Mouse (Mus musculus) cerebellum, postnatal 4 days (tissue): ENCODE data around the gene Arih2.
"Not testable (repeated sequence)": the region's sequence is repeated elsewhere in the genome, so short reads cannot be mapped to it uniquely, and the experiment has no call there.

ENCODE experiments used
- DNase-seq, 2 experiments: peaks; one replicate each; pipeline ENCODE4 v3.0.0; 2022; ENCODE audit warnings: low spot score in 2 of 2, mixed read lengths in 1 of 2

Gene Arih2

DNA sequence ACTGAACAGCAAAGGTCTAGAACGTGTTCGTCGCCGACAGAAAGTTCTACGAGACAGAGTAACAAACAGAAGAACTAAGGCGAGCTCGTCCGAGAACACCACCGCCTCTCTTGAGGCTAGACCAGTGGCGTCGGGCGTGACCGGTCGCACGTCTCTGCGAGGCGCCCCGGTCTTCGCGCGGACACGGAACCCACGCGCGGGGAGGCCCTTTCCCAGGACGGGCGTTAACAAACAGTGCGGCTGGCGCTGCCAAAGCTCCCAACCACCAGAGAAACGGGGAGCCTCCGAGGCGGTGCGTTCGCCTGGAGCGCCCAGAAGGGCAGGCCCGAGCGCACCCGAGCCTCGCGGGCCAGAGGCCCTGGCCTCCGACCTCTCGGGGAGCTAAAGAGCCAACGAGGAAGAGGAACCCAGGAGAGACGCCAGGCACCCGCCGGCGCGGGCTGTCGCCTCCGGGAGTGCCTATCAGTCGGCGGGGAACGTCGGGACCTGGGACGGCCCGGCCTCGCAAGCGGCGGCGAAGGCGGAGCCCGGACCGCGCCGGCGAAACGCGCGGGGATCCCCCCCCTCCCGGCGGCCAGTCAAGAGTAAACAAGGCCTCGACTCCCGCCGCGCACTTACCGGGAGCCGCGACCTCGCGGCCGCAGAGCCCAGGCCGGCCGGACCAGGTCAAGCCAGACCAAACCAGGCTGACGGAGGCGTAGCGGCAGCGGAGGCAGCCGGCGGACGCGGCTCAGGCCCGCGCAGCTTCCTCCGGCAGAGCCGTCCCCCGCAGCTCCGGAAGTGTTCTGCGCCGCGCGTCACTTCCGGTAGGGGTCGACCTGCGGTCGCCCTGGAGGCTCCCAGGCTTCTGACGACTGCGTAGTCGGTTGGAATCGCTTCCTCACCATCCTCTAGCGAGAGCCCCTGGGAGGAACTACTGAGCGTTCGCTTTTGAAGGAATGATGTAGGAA is at the start of gene Arih2:
Arih2 (minus strand) TSS at position 776 of the 950 bp plus-strand sequence.
- DNase-seq, result peak; percentile 74 to 88

DNA sequence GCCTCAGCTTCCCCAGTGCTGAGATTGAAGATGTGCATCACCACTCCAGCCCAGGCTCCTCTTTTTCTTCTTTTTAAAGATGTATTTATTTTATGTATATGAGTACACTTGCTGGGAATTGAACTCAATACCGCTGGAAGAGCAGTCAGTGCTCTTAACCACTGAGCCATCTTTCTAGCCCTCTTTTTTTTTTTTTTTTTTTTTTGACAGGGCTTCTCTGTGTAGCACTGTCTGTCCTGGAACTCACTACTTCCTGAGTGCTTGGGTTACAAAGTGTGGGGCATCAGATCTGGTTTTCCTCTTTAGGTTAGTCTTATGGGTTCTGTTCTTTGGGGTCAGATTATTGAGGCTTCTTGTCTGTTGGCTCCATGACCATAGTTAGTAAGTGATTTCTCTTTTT is 45.3 kb upstream of the Arih2 start:
- no peak for DNase-seq

GRCm38 (mm10) chr9:108693946-108694345 is 44.8 kb upstream of the Arih2 start:
- DNase-seq, result no peak

DNA sequence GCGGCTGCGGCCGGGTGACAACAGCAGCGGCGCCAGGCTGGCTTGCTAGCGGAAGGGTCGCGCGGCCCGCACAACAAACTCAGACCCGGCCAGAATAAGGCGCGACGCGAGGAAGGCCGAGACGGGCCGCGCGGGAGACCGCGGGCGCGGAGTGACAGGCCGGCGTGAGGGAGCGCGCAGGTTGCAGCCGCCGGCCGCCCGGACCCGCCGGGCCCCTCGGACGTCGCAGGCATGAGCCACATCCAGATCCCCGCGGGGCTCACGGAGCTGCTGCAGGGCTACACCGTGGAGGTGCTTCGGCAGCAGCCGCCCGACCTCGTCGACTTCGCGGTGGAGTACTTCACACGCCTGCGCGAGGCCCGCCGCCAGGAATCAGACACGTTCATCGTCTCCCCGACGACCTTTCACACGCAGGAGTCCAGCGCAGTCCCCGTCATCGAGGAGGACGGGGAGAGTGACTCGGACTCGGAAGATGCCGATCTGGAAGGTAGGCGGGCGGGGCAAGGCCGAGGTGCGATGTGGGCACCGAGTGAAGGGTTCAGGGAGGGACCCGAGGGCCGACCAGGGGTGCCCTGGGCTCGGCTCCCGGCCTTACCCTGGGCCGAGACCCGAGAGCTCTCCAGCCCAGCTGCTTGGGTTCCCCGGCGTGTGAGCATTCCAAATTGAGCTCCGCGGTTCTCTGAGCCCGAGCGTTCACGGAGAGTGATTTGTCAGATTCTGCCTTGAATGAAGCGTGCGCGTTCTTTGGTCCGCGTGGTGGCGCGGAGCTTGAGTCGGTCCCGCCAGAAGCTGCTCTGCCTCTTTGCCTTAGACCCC is 43.2 kb upstream of the Arih2 start:
- DNase-seq, result peak; percentile 47 to 57

DNA sequence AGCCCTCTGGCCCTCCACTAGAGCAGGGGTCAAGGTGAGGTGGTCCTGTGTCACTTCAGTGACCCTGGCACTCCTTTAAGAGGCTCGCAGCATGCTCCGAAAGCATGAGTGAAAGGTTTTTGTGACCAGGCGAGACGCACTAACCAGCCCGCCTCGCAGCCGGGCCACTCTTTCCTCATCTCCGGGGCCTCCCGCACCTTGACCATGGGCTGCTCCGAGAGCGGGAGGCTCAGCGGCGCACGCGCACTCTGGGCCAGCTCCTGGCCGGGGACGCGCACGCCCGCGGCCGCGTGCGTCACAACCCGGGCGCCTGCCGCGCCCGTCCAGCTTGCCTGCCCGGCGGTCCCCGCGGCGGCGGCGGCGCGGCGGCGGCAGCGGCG is 42.6 kb upstream of the Arih2 start:
- peak; percentile 58 to 90 for DNase-seq

DNA sequence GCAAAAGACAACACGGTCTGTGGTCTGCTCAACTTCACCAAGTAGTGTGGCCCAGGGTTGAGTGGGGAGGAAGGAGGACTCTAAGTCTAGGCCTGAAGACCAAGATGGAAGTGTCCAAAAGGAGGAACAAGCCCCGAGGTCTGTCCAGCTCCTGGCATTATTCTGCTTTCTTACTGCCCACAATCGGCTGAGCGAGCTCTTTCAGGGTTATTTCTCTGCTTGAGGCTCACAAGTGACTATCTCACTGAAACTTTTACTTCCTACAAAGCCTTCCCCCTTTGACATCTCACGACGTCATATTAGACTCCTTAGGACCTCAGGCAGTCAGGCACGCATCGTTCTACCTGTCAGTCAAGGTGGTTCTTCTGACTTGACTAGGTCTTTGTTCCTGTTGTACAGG is 42.2 kb upstream of the Arih2 start:
- no peak for DNase-seq

DNA sequence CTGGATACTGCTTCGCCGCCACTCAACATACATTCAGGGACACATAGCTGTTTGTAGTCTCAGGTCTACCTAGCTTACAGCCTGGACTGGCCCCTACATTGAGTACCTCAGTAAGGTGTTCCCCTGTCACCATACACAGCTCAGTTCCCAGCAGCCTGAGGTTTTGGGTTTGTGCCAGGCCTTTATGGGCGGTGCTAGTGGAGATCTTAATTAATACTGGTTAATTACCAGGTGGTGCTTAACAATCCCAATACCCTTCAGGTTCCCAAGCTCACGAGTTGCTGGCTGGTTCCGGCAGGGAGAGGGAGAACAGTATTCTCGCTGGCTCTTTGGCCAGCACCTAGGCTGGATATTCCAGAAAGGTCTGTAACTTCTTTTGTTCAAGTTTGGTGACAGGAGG is 41.7 kb upstream of the Arih2 start:
- no peak for DNase-seq

GRCm38 (mm10) chr9:108689993-108690392 is 40.8 kb upstream of the Arih2 start:
- DNase-seq, result no peak

DNA sequence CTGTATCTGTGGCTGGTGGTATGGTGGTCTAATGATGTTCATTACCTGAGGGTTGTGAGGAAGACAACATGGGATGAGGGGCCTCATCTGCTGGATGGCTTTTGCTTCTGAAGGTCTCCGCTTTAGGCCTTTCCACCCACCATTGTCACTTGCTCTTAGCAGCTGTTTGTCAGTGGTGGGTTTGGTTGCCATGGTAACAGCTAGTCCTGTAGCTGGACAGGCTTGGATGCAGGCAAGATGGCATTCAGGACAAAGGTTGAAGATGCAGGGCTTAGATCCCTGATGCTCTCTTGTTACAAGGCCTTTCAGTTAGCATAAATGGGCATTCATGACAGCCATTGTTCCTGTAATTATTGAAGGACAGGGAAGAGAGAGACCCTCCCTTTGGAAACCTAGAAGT is 39.9 kb upstream of the Arih2 start, which contains the start of gene Prkar2a:
Prkar2a (plus strand) TSS at position 209 of the 400 bp plus-strand sequence.
- DNase-seq, result no peak

DNA sequence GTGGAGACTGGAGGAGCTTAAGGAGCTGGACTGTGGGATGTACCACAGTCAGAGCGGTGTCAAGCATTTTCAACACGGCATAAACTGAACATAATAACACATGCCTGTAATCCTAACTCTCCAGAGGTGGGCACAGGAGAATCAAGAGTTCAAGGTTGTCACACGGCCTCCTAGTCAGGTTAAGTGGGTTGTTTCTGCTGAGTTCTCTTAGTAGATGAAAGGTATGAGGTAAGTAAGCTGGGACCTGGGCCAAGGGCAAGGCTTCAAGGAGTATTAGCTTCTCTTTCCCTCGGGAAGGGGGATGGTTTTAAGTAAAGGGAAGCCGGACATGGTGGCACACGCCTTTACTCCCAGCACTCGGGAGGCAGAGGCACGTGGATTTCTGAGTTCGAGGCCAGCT is 39.3 kb upstream of the Arih2 start:
- DNase-seq, result no peak

- DNase-seq, result no peak
Measured at GRCm38 (mm10) chr9:108687686-108688085, 38.5 kb upstream of the Arih2 start.

- DNase-seq, result no peak
Measured at GRCm38 (mm10) chr9:108687181-108687580, 38.0 kb upstream of the Arih2 start.

- DNase-seq, result no peak
Measured at GRCm38 (mm10) chr9:108686475-108686887, 37.3 kb upstream of the Arih2 start.

DNA sequence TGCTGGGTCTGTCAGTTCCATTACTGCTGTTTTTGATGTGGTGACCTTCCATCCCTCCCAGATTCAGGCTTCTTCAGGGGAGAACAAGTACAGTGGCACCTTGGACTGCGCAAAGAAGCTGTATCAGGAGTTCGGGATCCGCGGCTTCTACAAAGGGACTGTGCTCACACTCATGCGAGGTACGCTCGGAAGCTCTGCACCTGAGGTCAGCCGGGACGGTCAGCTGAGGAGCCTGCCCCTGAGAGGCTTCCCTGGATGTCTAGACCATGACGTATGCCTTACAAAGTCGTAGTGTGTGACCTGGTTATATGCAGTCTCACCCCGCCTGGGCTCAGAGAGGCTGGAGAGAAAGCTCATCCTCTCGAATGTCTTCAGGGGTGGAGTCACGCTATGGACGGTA is 30.8 kb upstream of the Arih2 start:
- no peak for DNase-seq

GRCm38 (mm10) chr9:108673151-108673550 is 24.0 kb upstream of the Arih2 start:
- DNase-seq, result no peak

DNA sequence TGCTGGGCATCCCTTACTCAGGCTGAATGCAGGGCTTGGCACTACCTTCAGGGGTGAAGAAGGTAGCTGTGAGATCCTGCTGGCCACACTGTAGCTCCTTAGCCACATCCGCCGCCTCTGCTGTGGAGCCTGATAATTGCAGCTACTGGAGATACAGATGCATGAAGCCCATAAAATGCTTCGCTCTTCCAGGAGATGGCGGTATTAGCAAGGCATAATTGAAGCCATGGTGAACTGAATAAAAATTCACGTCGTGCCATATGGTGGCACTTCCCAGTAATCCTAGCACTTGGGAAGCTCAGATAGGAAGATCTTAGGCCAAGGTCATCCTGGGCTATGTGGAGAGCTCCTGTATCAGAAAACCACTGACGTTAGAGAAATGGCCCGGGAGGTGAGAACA is 20.7 kb upstream of the Arih2 start:
- DNase-seq, result no peak

DNA sequence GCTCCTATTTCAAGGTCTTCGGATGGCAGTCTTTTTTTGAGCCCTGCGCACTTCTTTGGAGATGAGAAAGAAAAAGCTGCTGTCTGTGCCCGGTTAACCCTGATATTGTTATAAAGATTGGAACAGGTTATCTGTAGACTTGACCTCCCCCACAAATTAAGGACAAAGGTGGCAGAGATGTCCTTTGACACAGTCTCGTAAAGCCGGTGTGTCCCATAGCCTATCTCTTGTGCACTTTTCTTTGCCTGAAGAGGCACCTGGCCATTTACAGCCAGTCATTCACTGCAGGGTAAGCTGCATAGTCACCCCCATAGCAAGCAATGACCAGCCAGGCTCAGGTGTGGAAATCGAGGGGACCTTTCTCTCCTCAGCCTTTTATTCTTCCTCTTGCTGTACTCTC is 13.5 kb upstream of the Arih2 start:
- DNase-seq, result no peak

GRCm38 (mm10) chr9:108661677-108662612 is 12.8 kb upstream of the Arih2 start, which contains the start of gene Slc25a20:
TSS of gene Slc25a20 (plus strand) at chr9:108662088.
- DNase-seq, result peak; percentile 28 to 61

DNA sequence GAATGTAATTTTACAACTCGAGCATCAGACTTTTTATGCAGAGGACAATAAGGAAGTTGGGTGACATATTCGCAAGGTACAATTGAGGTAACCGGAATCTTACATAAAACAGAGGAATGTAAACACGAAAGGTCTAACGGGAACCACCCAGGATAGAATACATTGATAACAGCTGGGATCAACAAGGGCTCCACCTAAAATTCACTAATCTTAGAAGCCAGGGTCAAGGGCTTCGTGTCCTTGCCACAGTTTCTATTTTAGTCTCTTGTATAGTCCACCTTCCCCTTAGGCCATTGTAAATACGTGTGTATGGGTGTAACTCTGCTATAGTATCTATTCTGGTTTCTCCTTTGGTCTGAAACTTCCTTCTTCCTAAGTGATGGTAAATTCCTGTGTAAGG is 6.7 kb upstream of the Arih2 start:
- DNase-seq, result not testable (repeated sequence)

DNA sequence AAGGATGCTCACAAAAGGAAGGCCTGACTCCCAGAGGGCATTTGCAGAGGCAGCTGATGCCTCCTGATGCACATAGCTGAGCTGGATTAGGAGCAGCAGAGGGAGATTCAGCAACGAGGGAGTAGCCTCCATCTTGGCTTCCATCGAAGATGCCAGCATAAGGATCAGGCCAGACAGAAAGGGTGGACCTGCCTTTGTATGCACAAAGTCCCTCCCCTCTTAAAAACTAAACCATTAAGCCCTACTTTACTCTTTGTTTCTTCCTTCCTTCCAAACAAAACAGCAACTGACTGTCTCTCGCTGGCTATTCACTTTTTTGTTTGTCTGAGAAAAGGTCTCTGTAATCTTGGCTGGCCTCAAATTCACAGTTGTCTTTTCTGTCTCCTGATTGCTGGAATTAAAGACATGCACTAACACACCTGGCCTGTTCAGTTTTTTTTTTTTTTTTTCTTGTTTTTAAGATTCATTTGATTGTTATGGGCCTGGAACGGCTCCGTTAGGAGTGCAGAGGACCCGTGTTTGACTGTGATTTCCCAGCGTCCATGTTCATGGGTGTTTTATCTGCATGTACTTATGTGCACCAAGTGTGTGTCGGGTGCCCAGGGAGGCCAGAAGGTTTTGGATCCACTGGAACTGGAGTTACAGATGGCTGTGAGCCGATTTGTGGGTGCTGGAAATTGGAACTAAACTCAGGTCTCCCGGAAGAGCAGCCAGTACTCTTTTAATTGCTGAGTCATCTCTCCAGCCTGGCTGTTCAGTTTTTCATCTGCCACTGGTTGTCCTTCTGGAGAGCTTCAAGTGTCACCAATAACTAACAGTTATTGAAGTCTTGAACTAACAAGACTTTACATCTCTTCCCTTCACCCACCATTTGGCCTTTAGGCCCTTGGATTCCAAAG is 5.6 kb upstream of the Arih2 start:
- no peak for DNase-seq
